Mouse (Mus musculus): ENCODE measurements at regions not wholly inside any gene's neighbourhood (a gene's known extent, or its start where the extent isn't known, plus 50 kb on each side); places are given as distances from the start of the nearest gene placed in this dataset.

GRCm38 (mm10) chr11:64762755-64763154, 216.1 kb upstream of the Elac2 start:
- Histone ChIP-seq H3K4me3 (replicated peaks; ENCODE audit: low read length) (no peak overlapping the region), H3K36me3 (ENCODE audit: insufficient read depth, low read length) (no peaks in the 10 kb centered on the region), H3K9me3 (ENCODE audit: low read length) (no peaks in the 10 kb centered on the region), H3K4me1 (replicated peaks; ENCODE audit: low read depth, low read length) (no peaks in the 10 kb centered on the region), H3K27me3 (ENCODE audit: insufficient read depth, low read length) (no peaks in the 10 kb centered on the region)
- TF ChIP-seq CTCF (conservative IDR thresholded peaks at IDR 0.05; ENCODE audit: low read length) (no peak), NANOG (IDR thresholded peaks at IDR 0.05; ENCODE audit: borderline replicate concordance, low read length) (no peak), POU5F1 (IDR thresholded peaks at IDR 0.05; ENCODE audit: borderline replicate concordance, low read length) (no peak)

GRCm38 (mm10) chr11:64764056-64764455, 214.8 kb upstream of the Elac2 start:
- no peak for TF ChIP-seq CTCF (conservative IDR thresholded peaks at IDR 0.05; ENCODE audit: low read length)
- TF ChIP-seq POU5F1 (IDR thresholded peaks at IDR 0.05; ENCODE audit: borderline replicate concordance, low read length), result no peak
- TF ChIP-seq NANOG (IDR thresholded peaks at IDR 0.05; ENCODE audit: borderline replicate concordance, low read length), result no peak
- Histone ChIP-seq H3K4me3 (replicated peaks; ENCODE audit: low read length) (no peak overlapping the region), H3K36me3 (ENCODE audit: insufficient read depth, low read length) (no peaks in the 10 kb centered on the region), H3K4me1 (replicated peaks; ENCODE audit: low read depth, low read length) (no peaks in the 10 kb centered on the region), H3K9me3 (ENCODE audit: low read length) (no peaks in the 10 kb centered on the region), H3K27me3 (ENCODE audit: insufficient read depth, low read length) (no peaks in the 10 kb centered on the region)

GRCm38 (mm10) chr11:64776691-64777090, 202.1 kb upstream of the Elac2 start:
- Histone ChIP-seq H3K4me1 (replicated peaks; ENCODE audit: low read depth, low read length) (no peaks in the 10 kb centered on the region), H3K27me3 (ENCODE audit: insufficient read depth, low read length) (no peaks in the 10 kb centered on the region), H3K9me3 (ENCODE audit: low read length) (no peaks in the 10 kb centered on the region), H3K4me3 (replicated peaks; ENCODE audit: low read length) (no peak overlapping the region), H3K36me3 (ENCODE audit: insufficient read depth, low read length) (no peaks in the 10 kb centered on the region)
- TF ChIP-seq POU5F1 (IDR thresholded peaks at IDR 0.05; ENCODE audit: borderline replicate concordance, low read length) (no peak), CTCF (conservative IDR thresholded peaks at IDR 0.05; ENCODE audit: low read length) (no peak), NANOG (IDR thresholded peaks at IDR 0.05; ENCODE audit: borderline replicate concordance, low read length) (no peak)

- no peaks in the 10 kb centered on the region for H3K9me3 ChIP-seq (ENCODE audit: low read length)
- no peaks in the 10 kb centered on the region for H3K4me1 ChIP-seq (replicated peaks; ENCODE audit: low read depth, low read length)
- H3K4me3 ChIP-seq (replicated peaks; ENCODE audit: low read length), result no peak overlapping the region
- TF ChIP-seq POU5F1 (IDR thresholded peaks at IDR 0.05; ENCODE audit: borderline replicate concordance, low read length) (no peak), NANOG (IDR thresholded peaks at IDR 0.05; ENCODE audit: borderline replicate concordance, low read length) (no peak), CTCF (conservative IDR thresholded peaks at IDR 0.05; ENCODE audit: low read length) (no peak)
- peaks cover 31% of the 10 kb centered on the region for H3K27me3 ChIP-seq (ENCODE audit: insufficient read depth, low read length)
- H3K36me3 ChIP-seq (ENCODE audit: insufficient read depth, low read length), result no peaks in the 10 kb centered on the region
Measured at GRCm38 (mm10) chr11:64800246-64801121, 178.4 kb upstream of the Elac2 start.

GRCm38 (mm10) chr11:64801351-64801750, 177.5 kb upstream of the Elac2 start:
- TF ChIP-seq NANOG (IDR thresholded peaks at IDR 0.05; ENCODE audit: borderline replicate concordance, low read length) (no peak), POU5F1 (IDR thresholded peaks at IDR 0.05; ENCODE audit: borderline replicate concordance, low read length) (no peak), CTCF (conservative IDR thresholded peaks at IDR 0.05; ENCODE audit: low read length) (no peak)
- no peaks in the 10 kb centered on the region for H3K4me1 ChIP-seq (replicated peaks; ENCODE audit: low read depth, low read length)
- no peak overlapping the region for H3K4me3 ChIP-seq (replicated peaks; ENCODE audit: low read length)

GRCm38 (mm10) chr11:64805567-64805966, 173.3 kb upstream of the Elac2 start:
- no peaks in the 10 kb centered on the region for H3K9me3 ChIP-seq (ENCODE audit: low read length)
- no peak overlapping the region for H3K4me3 ChIP-seq (replicated peaks; ENCODE audit: low read length)
- peaks cover 39% of the 10 kb centered on the region for H3K27me3 ChIP-seq (ENCODE audit: insufficient read depth, low read length)
- no peaks in the 10 kb centered on the region for H3K36me3 ChIP-seq (ENCODE audit: insufficient read depth, low read length)
- H3K4me1 ChIP-seq (replicated peaks; ENCODE audit: low read depth, low read length), result no peaks in the 10 kb centered on the region
- TF ChIP-seq NANOG (IDR thresholded peaks at IDR 0.05; ENCODE audit: borderline replicate concordance, low read length), result peak; percentile 81; the same call in 1 of the 2 replicates
- TF ChIP-seq POU5F1 (IDR thresholded peaks at IDR 0.05; ENCODE audit: borderline replicate concordance, low read length), result no peak
- no peak for TF ChIP-seq CTCF (conservative IDR thresholded peaks at IDR 0.05; ENCODE audit: low read length)

More at GRCm38 (mm10) chr11:64801351-64801750, 177.5 kb upstream of the Elac2 start:
- no peaks in the 10 kb centered on the region for H3K9me3 ChIP-seq (ENCODE audit: low read length)
- H3K27me3 ChIP-seq (ENCODE audit: insufficient read depth, low read length), result peaks cover 31% of the 10 kb centered on the region
- H3K36me3 ChIP-seq (ENCODE audit: insufficient read depth, low read length), result no peaks in the 10 kb centered on the region

- Histone ChIP-seq H3K4me3 (replicated peaks; ENCODE audit: low read length) (no peak overlapping the region), H3K9me3 (ENCODE audit: low read length) (peaks cover 4% of the 10 kb centered on the region; the same call in 1 of the 2 replicates), H3K36me3 (ENCODE audit: insufficient read depth, low read length) (no peaks in the 10 kb centered on the region), H3K27me3 (ENCODE audit: insufficient read depth, low read length) (peaks cover 10% of the 10 kb centered on the region), H3K4me1 (replicated peaks; ENCODE audit: low read depth, low read length) (no peaks in the 10 kb centered on the region)
- no peak for TF ChIP-seq CTCF (conservative IDR thresholded peaks at IDR 0.05; ENCODE audit: low read length)
- TF ChIP-seq POU5F1 (IDR thresholded peaks at IDR 0.05; ENCODE audit: borderline replicate concordance, low read length), result no peak
- no peak for TF ChIP-seq NANOG (IDR thresholded peaks at IDR 0.05; ENCODE audit: borderline replicate concordance, low read length)
Measured at GRCm38 (mm10) chr11:64812408-64812807, 166.4 kb upstream of the Elac2 start.

GRCm38 (mm10) chr11:64829429-64829828, 149.4 kb upstream of the Elac2 start:
- Histone ChIP-seq H3K4me1 (replicated peaks; ENCODE audit: low read depth, low read length) (no peaks in the 10 kb centered on the region), H3K4me3 (replicated peaks; ENCODE audit: low read length) (no peak overlapping the region), H3K36me3 (ENCODE audit: insufficient read depth, low read length) (no peaks in the 10 kb centered on the region), H3K27me3 (ENCODE audit: insufficient read depth, low read length) (no peaks in the 10 kb centered on the region), H3K9me3 (ENCODE audit: low read length) (no peaks in the 10 kb centered on the region)
- no peak for TF ChIP-seq CTCF (conservative IDR thresholded peaks at IDR 0.05; ENCODE audit: low read length)
- no peak for TF ChIP-seq POU5F1 (IDR thresholded peaks at IDR 0.05; ENCODE audit: borderline replicate concordance, low read length)
- no peak for TF ChIP-seq NANOG (IDR thresholded peaks at IDR 0.05; ENCODE audit: borderline replicate concordance, low read length)

All from E14TG2a.4 (cell line).